Mouse (Mus musculus): ENCODE data around the gene Rgs5. TPM values are rescaled to one million over a fixed set of nuclear protein-coding genes. Genes with fewer than 3 reads are reported as not detected.
A peak's percentile ranks its signal among the peaks of the same experiment; 100 is the strongest.

Gene Rgs5
- total RNA-seq (2021), result 100 to 1,000 TPM; 287 to 332 TPM

DNA sequence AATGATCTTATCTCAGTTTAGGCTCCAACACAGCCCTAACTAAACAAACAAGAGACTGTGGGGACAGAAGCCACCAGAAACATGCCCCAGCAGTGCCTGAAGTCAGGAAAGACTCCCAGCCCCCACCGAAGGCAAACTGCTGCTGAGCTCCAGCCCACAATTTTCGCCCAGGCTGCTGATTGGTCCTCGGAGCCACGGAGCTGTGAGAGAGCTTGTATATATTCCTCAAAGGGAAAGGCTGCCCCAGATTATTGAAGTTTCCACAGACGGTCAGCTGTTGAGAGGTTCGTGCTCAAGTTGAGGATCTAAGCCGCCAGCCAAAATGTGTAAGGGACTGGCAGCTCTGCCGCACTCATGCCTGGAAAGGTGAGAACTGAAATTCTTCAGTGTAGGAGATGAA lies at the start of gene Rgs5:
TSS of gene Rgs5 (plus strand) at position 246 of the 400 bp plus-strand sequence.
- intact Hi-C loops (cut with DNase I), result loop anchor here (5.0 kb wide), 1 partner anchor 123 kb away; the partner anchor contains the start of gene Nuf2
- peak; percentile 19 to 35 for DNase-seq

DNA sequence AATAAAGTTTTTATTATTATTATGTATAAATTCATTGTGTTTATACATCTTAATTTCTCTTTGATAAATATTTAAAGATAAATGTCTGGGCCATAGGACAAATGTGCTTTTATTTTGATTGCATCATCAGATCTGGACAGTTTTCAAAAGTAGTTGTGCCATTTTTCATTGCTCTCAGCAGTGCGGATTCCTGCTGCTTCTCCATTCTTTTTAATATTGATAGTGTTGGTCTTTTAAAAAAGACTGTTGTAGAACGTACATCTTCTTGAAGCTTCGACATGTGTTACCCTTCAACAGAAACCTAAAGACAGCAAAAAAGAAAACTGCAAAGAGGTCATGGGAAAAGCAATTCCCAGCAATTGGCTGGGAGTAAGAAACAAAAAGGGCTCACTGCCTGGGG lies 49.1 kb upstream of the Rgs5 start:
- intact Hi-C loops (cut with DNase I), result no loop called here
- no peak for DNase-seq

DNA sequence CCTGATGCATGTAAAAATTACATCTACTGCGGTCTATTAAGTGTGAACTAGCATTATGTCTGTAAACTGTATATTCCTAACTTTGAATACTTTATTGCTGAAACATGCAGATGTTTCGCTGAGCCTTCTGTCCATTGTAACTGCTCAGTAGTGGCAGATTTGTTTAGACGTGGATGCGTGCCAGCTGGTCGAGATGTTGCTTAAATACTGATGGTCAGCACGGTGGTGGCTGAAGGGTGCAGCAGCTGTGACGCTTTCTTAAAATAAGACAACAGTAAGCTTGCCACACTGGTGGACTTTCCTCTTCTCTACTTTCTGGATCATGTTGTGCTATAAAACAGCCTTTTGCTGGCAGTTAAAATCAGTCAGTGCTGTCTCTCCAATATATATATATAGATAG lies 25.6 kb upstream of the Rgs5 start:
- DNase-seq, result no peak
- intact Hi-C loops (cut with DNase I), result no loop called here

DNA sequence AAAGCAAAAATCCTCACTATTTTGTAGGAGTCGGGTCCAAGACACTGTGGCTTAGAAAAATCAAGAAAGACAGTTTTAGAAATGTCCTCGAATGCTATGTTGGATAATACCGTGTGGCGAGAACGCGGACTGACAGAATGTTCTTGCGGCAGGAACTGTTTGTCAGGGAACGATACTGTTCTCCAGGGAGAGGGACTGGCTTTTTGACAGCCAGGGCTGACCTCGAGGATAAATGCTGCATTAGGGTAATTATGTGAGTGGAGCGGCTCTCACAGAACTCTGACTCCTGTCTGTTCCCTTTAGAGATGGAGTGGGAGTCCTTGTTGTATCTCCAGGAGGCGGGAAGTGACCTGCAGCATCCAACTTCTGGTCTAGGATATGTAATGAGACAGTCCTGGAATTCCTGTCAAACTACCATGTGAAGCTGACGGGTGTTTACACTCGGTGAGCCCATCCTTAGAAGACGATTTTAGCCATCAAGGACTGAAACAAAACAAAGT lies 18.0 kb upstream of the Rgs5 start:
- intact Hi-C loops (cut with DNase I), result no loop called here
- peak in 1 of 2 experiments; percentile 11 for DNase-seq

DNA sequence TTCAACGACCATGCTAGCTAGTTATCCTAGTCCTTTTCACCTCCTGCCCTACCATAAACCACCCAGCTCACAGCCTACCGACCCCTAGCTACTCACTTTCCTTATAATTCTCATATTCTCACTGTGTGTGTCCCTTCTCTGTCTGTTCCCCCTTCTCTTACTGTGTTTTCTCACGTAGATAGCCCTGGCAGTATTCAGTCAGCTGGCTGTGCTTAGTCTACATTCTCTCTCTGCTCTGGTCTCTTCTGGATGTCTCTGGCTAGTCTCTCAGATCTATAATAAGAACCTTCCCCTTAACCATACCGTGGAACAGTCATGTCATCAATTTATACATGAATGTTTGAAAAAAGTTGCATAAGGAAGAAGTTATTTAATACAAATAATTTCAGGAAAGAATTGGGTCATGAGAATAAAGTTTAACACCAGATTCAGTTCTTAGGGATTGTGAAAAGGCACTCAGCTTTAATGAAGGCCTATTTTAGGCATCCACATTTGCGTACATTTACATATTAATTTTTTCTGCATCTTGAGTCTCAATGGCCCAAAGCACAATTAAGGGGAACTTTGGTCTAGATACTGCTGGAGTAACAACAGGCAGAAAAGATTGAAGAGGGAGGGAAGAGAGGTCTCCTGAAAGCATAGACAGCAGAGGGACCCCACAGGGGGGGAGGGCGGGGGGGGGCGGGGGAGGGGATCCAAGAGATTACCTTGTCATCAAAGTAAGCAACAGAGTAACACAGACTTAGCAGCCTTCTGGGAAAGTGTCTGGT lies 10.2 kb upstream of the Rgs5 start:
- DNase-seq, result no peak
- intact Hi-C loops (cut with DNase I), result no loop called here

GRCm38 (mm10) chr1:169659479-169659878 lies 4.2 kb downstream of the Rgs5 start:
- no peak for DNase-seq
- intact Hi-C loops (cut with DNase I), result loop anchor here (5.0 kb wide), 1 partner anchor 127 kb away; the partner anchor contains the start of gene Nuf2

DNA sequence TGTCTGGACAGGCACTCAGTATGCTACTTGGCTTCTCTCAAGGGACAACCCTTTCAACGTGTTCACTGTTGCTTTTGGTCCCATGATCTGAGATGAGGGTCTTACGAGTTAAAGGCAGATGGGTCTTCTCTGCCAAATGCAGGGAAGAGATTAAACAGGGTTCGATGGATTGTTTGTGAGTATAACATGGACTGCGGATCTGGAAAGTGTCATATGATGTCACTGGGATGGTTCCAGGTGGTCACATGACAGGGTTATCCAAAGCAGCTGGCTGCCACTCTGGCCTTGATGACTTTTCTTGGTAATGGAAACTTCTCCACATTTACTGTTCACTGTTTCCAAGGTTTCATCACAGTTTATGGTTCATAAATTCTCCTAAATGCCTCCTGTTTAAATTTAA lies 12.0 kb downstream of the Rgs5 start:
- no peak for DNase-seq
- intact Hi-C loops (cut with DNase I), result no loop called here

DNA sequence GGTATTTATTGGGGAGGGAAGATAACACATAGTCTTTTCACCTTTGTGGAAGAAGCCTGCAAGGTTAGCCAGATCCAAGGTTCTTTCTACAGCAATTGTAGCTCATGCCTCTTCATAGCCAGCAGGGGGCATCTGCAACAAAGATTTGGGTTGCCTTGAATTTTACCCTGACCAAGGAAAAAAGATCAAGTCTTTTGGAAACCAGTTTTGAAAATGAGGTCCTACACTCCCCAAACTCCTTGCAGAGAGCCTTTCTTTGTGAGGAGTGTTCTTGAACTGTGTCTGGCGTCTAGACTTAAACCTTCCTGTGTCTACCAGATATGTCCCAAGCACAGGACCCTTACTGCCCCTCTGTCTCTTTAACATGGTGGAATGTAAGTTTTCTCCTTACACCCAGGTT lies 15.4 kb downstream of the Rgs5 start:
- intact Hi-C loops (cut with DNase I), result loop anchor here (1.0 to 5.0 kb wide), 3 partner anchors 138 to 467 kb away; partner anchors contain the start of gene Nuf2
- peak in 1 of 2 experiments; percentile 16 for DNase-seq

DNA sequence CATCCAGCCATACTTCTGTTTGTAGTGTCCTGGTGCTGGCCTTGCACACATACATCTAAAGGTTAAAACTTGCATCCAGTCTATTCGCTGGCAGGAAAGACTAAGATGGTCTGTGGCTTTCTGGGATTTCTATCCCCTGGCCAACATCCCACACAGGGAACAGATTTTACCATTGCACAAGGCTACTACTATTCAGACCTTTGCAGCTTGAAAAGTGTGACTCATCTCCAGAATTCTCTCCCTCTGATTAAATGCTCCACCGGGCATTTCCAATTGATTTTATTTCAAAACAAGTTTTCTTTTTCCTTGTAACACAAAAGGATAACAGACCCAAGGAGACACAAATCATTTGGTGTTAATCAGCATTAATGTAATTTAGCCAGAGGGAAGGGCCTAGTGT lies 16.5 kb downstream of the Rgs5 start:
- intact Hi-C loops (cut with DNase I), result loop anchor here (5.0 kb wide), 2 partner anchors 140 to 466 kb away; partner anchors contain the start of gene Nuf2
- no peak for DNase-seq

GRCm38 (mm10) chr1:169672272-169672671 lies 17.0 kb downstream of the Rgs5 start:
- intact Hi-C loops (cut with DNase I), result loop anchor here (5.0 kb wide), 2 partner anchors 140 to 465 kb away; partner anchors contain the start of gene Nuf2
- DNase-seq, result no peak

DNA sequence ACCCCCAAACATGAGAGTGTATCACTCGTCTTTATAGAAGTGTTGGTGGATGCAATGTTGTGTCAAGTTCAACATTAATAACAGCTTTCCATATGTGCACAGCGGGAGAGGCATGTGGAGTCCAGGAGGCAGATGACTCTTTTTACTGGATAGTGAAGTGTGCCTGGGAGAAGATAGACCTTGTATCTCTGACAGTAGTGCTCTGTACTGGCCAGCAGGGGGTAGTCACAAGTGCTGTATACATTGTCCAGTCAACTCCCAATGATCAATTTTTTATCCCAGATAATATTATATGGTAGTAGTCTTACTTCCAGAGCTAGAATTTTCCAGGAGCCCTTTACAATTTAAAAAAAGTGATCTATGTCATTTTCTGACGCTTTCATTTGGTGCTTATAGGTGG lies 18.8 kb downstream of the Rgs5 start:
- intact Hi-C loops (cut with DNase I), result loop anchor here (5.0 kb wide), 2 partner anchors 142 to 463 kb away; partner anchors contain the start of gene Nuf2
- DNase-seq, result no peak

DNA sequence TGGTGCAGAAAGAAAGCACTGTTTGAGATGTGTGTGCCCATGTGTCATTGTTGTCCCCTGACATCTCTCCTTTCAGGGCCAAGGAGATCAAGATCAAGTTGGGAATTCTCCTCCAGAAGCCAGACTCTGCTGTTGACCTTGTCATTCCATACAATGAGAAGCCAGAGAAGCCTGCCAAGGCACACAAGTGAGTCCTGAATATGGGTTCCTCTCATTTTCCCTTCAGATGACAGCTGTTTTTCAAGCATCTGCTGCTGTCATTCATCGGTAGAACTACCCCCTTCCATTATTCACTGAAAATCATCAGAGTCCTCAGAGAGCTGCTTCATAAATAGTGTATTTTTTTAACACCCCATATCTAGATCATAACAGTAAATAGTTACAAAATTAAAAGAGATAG lies 21.4 kb downstream of the Rgs5 start:
- DNase-seq, result no peak
- intact Hi-C loops (cut with DNase I), result loop anchor here (5.0 kb wide), 1 partner anchor 71 kb away; the partner anchor contains the start of gene Rgs4

- intact Hi-C loops (cut with DNase I), result no loop called here
- no peak for DNase-seq
Measured at GRCm38 (mm10) chr1:169680455-169681208, 25.3 kb downstream of the Rgs5 start.

GRCm38 (mm10) chr1:169682775-169683497 lies 27.6 kb downstream of the Rgs5 start:
- intact Hi-C loops (cut with DNase I), result no loop called here
- no peak for DNase-seq

- intact Hi-C loops (cut with DNase I), result no loop called here
- DNase-seq, result no peak
Measured at GRCm38 (mm10) chr1:169685257-169685656, 30.0 kb downstream of the Rgs5 start.

DNA sequence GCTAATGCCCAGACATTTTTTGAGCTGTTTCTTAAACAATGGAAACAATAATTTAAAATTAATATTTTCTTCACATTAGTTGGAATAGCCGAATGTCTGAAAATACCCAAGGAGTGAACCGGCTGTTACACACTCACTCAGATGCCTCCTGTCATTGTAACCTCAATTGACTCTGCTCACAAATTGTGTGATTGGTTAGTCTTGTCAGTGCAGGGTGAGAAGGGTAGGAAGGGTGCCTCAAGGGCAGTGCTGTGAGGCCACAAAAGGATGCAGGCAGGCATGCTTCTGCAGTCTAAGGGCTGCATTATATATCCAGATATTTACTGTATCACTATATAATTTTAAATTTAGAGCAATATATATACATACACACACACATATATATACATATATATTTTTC lies 37.7 kb downstream of the Rgs5 start:
- no peak for DNase-seq
- intact Hi-C loops (cut with DNase I), result no loop called here

- intact Hi-C loops (cut with DNase I), result no loop called here
- DNase-seq, result no peak
Measured at GRCm38 (mm10) chr1:169693537-169693936, 38.2 kb downstream of the Rgs5 start.

DNA sequence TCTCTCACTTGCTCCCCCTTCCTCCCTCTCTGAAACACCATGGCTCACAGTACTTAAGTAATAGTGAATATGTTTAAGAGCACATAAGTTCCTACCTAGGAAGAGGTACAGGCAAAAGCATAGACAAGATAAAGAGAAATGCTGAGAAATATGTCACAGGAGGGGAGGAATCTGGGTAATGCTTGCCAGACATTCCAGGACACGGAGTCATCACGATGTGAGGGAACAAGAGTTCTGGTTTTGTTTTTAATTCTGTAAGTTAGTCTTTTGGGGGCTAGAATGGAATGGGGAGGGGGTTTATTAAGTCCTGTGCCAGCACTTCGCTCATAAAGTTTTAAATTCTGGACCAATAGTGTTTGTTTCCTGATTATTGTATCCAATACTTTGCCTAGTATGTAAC lies 40.1 kb downstream of the Rgs5 start:
- intact Hi-C loops (cut with DNase I), result no loop called here

GRCm38 (mm10) chr1:169697236-169697635 lies 41.9 kb downstream of the Rgs5 start:
- intact Hi-C loops (cut with DNase I), result no loop called here

More for the DNA sequence above, 40.1 kb downstream of the Rgs5 start:
- DNase-seq, result no peak

GRCm38 (mm10) chr1:169699184-169699583 lies 43.9 kb downstream of the Rgs5 start:
- DNase-seq, result no peak
- intact Hi-C loops (cut with DNase I), result no loop called here

More at GRCm38 (mm10) chr1:169697236-169697635, 41.9 kb downstream of the Rgs5 start:
- no peak for DNase-seq

Measured in heart, postnatal 36 days (tissue).